Mouse (Mus musculus) cortical plate, adult 2 months (tissue): Measurements from ENCODE around the gene Tspan33.

Source experiments
- CTCF ChIP-seq: fragments of 200-500 bp; IDR thresholded peaks from 2 replicates; pipeline ENCODE4 v1.5.1; 2011; ENCODE audit warnings: mild to moderate bottlenecking, control low read depth, low read length; ENCODE audit not compliant: insufficient read depth; ENCODE audit errors: extremely low read depth
- POLR2A ChIP-seq: fragments of 200-500 bp; IDR thresholded peaks from 2 replicates; pipeline ENCODE4 v1.6.1; 2011; ENCODE audit warnings: mild to moderate bottlenecking, low read length, control low read depth; ENCODE audit not compliant: insufficient read depth; ENCODE audit errors: extremely low read depth

- TF ChIP-seq CTCF: no peak
- no peak for TF ChIP-seq POLR2A
These were observed 33.2 kb upstream of the Tspan33 start for GRCm38 (mm10) chr6:29660662-29661307.
